Mouse (Mus musculus): Measurements from ENCODE around the gene Lipc. TPM values are rescaled to one million over a fixed set of nuclear protein-coding genes. Genes with fewer than 3 reads are reported as not detected.
A peak's percentile ranks its signal among the peaks of the same experiment; 100 is the strongest.

Gene Lipc
- 0.90 and 0.94 TPM in 2 replicates for polyA plus RNA-seq (2014; fragmentation: Nextera tagmentation; extraction: Ambion mirVana)

DNA sequence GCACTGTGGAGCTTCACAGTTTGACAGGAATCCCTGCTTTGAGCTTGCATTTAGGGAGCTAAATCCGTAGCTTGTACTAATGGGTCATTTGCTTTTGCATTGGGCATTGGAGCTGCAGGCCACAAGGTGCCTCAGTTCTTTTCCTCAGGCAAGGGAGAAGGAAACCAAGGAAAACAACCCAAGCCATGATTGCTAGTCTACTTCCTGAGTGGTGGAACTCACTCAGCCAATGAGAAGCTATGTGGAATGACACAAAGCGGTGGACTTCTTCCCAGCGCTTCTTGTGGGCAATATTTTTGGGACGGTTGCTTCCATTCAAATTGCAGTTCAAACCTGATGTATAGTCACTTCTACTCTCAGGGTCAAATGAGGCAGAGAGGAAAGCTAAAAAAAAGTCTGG, at the start of gene Lipc:
Gene Lipc, minus strand, starts transcription at position 101 of the 400 bp plus-strand sequence.
- Histone ChIP-seq H3K4me1 (ENCODE audit: control insufficient read depth, insufficient read depth, low read length) (no peaks in the 10 kb centered on the region), H3K9me3 (ENCODE audit: control insufficient read depth, low read depth, low read length) (no peaks in the 10 kb centered on the region), H3K9ac (replicated peaks; ENCODE audit: low read depth, low read length) (no peak within 1 kb of the TSS), H3K4me3 (ENCODE audit: low read depth, low read length) (no peak within 1 kb of the TSS), H3K36me3 (ENCODE audit: control insufficient read depth, insufficient read depth, low read length) (no peaks in the 10 kb centered on the region), H3K4me2 (replicated peaks; ENCODE audit: low read depth, low read length) (no peak within 1 kb of the TSS), H3K27ac (ENCODE audit: low read length) (no peak within 1 kb of the TSS), H3K27me3 (ENCODE audit: control insufficient read depth, insufficient read depth, low read length) (no peaks in the 10 kb centered on the region)
- no peak for ATAC-seq (ENCODE audit: insufficient number of reproducible peaks, insufficient read depth, low FRiP score, low read depth)
- 87% methylated on average over 4 of the region's 4 CpGs for WGBS

DNA sequence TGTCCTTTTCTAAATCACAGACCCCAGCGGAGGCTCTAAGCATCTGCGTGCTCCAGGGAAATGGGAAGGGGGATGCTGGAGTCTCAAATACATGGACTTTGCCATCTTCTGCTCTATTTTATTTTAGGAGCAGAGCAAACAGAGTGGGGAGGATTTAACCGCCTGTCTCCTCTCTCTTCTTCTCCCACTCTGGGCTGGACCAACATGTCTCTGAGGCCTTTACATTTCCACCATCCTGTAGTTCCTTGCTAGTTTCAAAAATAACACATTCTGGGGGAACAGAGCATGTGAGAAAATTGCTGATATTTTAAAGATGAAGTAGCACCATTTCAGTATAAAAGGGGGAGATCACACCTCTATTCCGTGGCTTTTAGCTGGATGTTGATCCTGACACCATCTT, 47.1 kb upstream of the Lipc start:
- H3K4me2 ChIP-seq (replicated peaks; ENCODE audit: low read depth, low read length), result no peak overlapping the region
- no peak overlapping the region for H3K4me3 ChIP-seq (ENCODE audit: low read depth, low read length)
- WGBS, result 88% methylated on average over 4 of the region's 4 CpGs
- H3K4me1 ChIP-seq (ENCODE audit: control insufficient read depth, insufficient read depth, low read length), result no peaks in the 10 kb centered on the region
- H3K9me3 ChIP-seq (ENCODE audit: control insufficient read depth, low read depth, low read length), result peaks cover 3% of the 10 kb centered on the region; the same call in 1 of the 2 replicates
- H3K27me3 ChIP-seq (ENCODE audit: control insufficient read depth, insufficient read depth, low read length), result no peaks in the 10 kb centered on the region
- H3K36me3 ChIP-seq (ENCODE audit: control insufficient read depth, insufficient read depth, low read length), result no peaks in the 10 kb centered on the region
- no peak for ATAC-seq (ENCODE audit: insufficient number of reproducible peaks, insufficient read depth, low FRiP score, low read depth)
- H3K9ac ChIP-seq (replicated peaks; ENCODE audit: low read depth, low read length), result no peak overlapping the region
- no peak overlapping the region for H3K27ac ChIP-seq (ENCODE audit: low read length)

DNA sequence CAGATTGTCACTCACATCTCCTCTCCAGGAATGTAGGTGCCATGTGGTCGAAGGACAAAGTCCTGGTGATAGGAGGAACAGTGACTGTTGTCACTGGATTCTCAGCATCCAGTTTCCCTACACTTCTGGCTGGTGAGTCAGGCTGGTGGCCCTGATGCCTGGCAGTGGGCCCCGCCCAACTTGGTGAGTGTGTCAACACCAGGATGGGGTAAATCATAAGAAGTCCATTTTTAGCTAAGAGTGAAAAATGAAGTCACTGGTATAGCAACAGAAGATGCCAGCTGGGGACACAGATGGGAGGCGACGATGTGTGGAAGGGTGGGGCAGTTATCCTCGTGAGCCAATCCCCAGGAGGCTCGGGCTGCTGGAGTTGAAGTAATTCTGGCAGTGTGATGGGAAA, 46.7 kb upstream of the Lipc start:
- Histone ChIP-seq H3K27ac (ENCODE audit: low read length) (no peak overlapping the region), H3K9ac (replicated peaks; ENCODE audit: low read depth, low read length) (no peak overlapping the region), H3K36me3 (ENCODE audit: control insufficient read depth, insufficient read depth, low read length) (no peaks in the 10 kb centered on the region), H3K4me1 (ENCODE audit: control insufficient read depth, insufficient read depth, low read length) (no peaks in the 10 kb centered on the region), H3K27me3 (ENCODE audit: control insufficient read depth, insufficient read depth, low read length) (no peaks in the 10 kb centered on the region), H3K9me3 (ENCODE audit: control insufficient read depth, low read depth, low read length) (peaks cover 3% of the 10 kb centered on the region; the same call in 1 of the 2 replicates), H3K4me3 (ENCODE audit: low read depth, low read length) (no peak overlapping the region), H3K4me2 (replicated peaks; ENCODE audit: low read depth, low read length) (no peak overlapping the region)
- 68% methylated on average over 6 of the region's 6 CpGs for WGBS
- no peak for ATAC-seq (ENCODE audit: insufficient number of reproducible peaks, insufficient read depth, low FRiP score, low read depth)

DNA sequence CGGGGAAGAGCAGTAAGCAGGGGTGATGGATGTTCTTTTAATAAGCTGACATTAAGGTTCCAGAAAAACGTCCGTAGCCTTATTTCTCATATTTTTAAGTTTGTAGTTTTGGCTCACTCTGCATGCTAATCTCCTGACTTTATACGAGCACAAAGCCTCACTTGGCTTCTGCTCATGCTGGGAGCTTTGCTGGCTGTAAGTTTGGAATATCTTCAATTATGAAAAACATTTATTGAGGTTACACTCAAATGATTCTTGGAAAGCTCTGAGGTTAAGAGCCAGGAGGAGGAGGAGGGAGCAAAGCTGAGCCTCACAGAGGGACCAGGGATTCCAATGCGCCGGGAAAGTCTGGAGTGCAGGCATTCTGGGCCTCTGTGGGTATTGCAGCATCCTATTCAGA, 41.3 kb upstream of the Lipc start:
- H3K27ac ChIP-seq (ENCODE audit: low read length), result no peak overlapping the region
- H3K9ac ChIP-seq (replicated peaks; ENCODE audit: low read depth, low read length), result no peak overlapping the region
- no peaks in the 10 kb centered on the region for H3K27me3 ChIP-seq (ENCODE audit: control insufficient read depth, insufficient read depth, low read length)
- no peaks in the 10 kb centered on the region for H3K36me3 ChIP-seq (ENCODE audit: control insufficient read depth, insufficient read depth, low read length)
- peak; percentile 56; the same call in 1 of the 2 replicates for ATAC-seq (ENCODE audit: insufficient number of reproducible peaks, insufficient read depth, low FRiP score, low read depth)
- peaks cover 3% of the 10 kb centered on the region; the same call in 1 of the 2 replicates for H3K9me3 ChIP-seq (ENCODE audit: control insufficient read depth, low read depth, low read length)
- 40% methylated on average over 6 of the region's 6 CpGs for WGBS
- no peak overlapping the region for H3K4me2 ChIP-seq (replicated peaks; ENCODE audit: low read depth, low read length)
- no peaks in the 10 kb centered on the region for H3K4me1 ChIP-seq (ENCODE audit: control insufficient read depth, insufficient read depth, low read length)
- no peak overlapping the region for H3K4me3 ChIP-seq (ENCODE audit: low read depth, low read length)

DNA sequence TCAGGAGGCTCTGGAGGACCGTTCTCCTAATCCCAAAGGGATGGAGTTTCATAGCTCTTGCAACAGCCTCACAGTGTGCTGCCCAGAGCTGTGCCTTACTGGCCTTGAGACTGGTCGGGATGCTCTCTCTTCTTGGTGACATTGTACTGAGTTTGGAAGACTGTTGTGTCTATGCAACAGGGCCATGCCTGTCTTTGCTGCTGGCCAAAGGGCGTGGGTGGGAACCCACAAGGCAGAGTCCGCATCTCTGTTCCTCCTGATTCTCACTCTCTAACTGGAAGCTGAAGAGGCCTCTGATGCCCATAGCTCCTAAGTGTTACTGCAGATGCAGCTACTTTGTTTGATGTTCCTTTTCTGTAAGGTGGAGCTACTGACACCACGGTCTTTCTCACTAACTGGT, 39.4 kb upstream of the Lipc start:
- WGBS, result 80% methylated on average over 5 of the region's 5 CpGs
- Histone ChIP-seq H3K9ac (replicated peaks; ENCODE audit: low read depth, low read length) (no peak overlapping the region), H3K4me2 (replicated peaks; ENCODE audit: low read depth, low read length) (no peak overlapping the region), H3K9me3 (ENCODE audit: control insufficient read depth, low read depth, low read length) (peaks cover 3% of the 10 kb centered on the region; the same call in 1 of the 2 replicates), H3K4me1 (ENCODE audit: control insufficient read depth, insufficient read depth, low read length) (no peaks in the 10 kb centered on the region), H3K4me3 (ENCODE audit: low read depth, low read length) (no peak overlapping the region), H3K36me3 (ENCODE audit: control insufficient read depth, insufficient read depth, low read length) (no peaks in the 10 kb centered on the region), H3K27me3 (ENCODE audit: control insufficient read depth, insufficient read depth, low read length) (no peaks in the 10 kb centered on the region), H3K27ac (ENCODE audit: low read length) (no peak overlapping the region)
- ATAC-seq (ENCODE audit: insufficient number of reproducible peaks, insufficient read depth, low FRiP score, low read depth), result no peak

- Histone ChIP-seq H3K4me3 (ENCODE audit: low read depth, low read length) (no peak overlapping the region), H3K4me2 (replicated peaks; ENCODE audit: low read depth, low read length) (no peak overlapping the region), H3K9me3 (ENCODE audit: control insufficient read depth, low read depth, low read length) (no peaks in the 10 kb centered on the region), H3K27ac (ENCODE audit: low read length) (no peak overlapping the region), H3K27me3 (ENCODE audit: control insufficient read depth, insufficient read depth, low read length) (no peaks in the 10 kb centered on the region), H3K9ac (replicated peaks; ENCODE audit: low read depth, low read length) (no peak overlapping the region), H3K4me1 (ENCODE audit: control insufficient read depth, insufficient read depth, low read length) (no peaks in the 10 kb centered on the region), H3K36me3 (ENCODE audit: control insufficient read depth, insufficient read depth, low read length) (no peaks in the 10 kb centered on the region)
- WGBS, result 44% methylated on average over 2 of the region's 2 CpGs
- ATAC-seq (ENCODE audit: insufficient number of reproducible peaks, insufficient read depth, low FRiP score, low read depth), result no peak
These were observed 35.2 kb upstream of the Lipc start for GRCm38 (mm10) chr9:70987210-70987609.

- 92% methylated on average over 3 of the region's 3 CpGs for WGBS
- ATAC-seq (ENCODE audit: insufficient number of reproducible peaks, insufficient read depth, low FRiP score, low read depth), result no peak
- Histone ChIP-seq H3K4me3 (ENCODE audit: low read depth, low read length) (no peak overlapping the region), H3K27me3 (ENCODE audit: control insufficient read depth, insufficient read depth, low read length) (no peaks in the 10 kb centered on the region), H3K4me1 (ENCODE audit: control insufficient read depth, insufficient read depth, low read length) (no peaks in the 10 kb centered on the region), H3K9me3 (ENCODE audit: control insufficient read depth, low read depth, low read length) (no peaks in the 10 kb centered on the region), H3K9ac (replicated peaks; ENCODE audit: low read depth, low read length) (no peak overlapping the region), H3K27ac (ENCODE audit: low read length) (no peak overlapping the region), H3K4me2 (replicated peaks; ENCODE audit: low read depth, low read length) (no peak overlapping the region), H3K36me3 (ENCODE audit: control insufficient read depth, insufficient read depth, low read length) (no peaks in the 10 kb centered on the region)
These were observed 31.0 kb upstream of the Lipc start for GRCm38 (mm10) chr9:70982991-70983480.

DNA sequence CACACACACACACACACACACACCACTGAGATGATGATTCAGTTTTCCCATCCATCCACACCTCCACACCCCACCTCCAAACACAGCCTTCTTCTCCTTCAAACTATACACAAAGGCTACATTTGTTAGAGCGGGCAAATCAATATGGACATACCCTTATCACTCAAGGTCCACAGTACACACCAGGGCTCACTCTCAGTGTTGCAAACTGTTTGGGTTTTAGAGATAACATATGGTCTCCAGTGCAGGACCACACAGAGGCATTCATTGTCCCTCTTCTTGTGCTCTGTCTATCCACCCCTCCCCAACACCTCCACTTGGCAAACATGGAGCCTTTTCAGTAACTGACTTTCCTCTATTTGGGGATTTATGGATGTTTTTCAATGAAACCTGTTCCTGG, 29.7 kb upstream of the Lipc start:
- no peaks in the 10 kb centered on the region for H3K36me3 ChIP-seq (ENCODE audit: control insufficient read depth, insufficient read depth, low read length)
- no peak overlapping the region for H3K27ac ChIP-seq (ENCODE audit: low read length)
- H3K9me3 ChIP-seq (ENCODE audit: control insufficient read depth, low read depth, low read length), result no peaks in the 10 kb centered on the region
- H3K27me3 ChIP-seq (ENCODE audit: control insufficient read depth, insufficient read depth, low read length), result no peaks in the 10 kb centered on the region
- H3K9ac ChIP-seq (replicated peaks; ENCODE audit: low read depth, low read length), result no peak overlapping the region
- 52% methylated on average over 1 of the region's 1 CpGs for WGBS
- no peak overlapping the region for H3K4me2 ChIP-seq (replicated peaks; ENCODE audit: low read depth, low read length)
- no peaks in the 10 kb centered on the region for H3K4me1 ChIP-seq (ENCODE audit: control insufficient read depth, insufficient read depth, low read length)
- H3K4me3 ChIP-seq (ENCODE audit: low read depth, low read length), result no peak overlapping the region
- peak; percentile 82 for ATAC-seq (ENCODE audit: insufficient number of reproducible peaks, insufficient read depth, low FRiP score, low read depth)

DNA sequence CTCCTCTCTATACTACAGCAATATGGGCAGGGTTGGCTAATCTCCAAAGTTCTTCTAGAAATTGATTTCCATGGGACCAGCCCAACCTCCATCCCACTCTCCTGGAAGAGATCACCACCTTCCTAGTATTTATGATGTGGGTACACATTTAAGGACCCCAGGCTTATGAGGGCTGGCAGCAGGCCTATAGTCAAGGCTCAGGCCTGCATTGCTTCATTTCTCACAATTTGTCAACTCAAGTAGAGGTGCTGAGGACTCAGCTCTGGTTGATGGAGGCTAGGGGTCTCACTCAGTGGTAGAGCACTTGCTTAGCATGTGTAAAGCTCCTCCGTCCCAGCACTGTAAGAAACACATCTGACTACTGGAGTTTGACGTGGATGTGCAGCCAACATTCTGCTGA, 27.6 kb upstream of the Lipc start:
- Histone ChIP-seq H3K27me3 (ENCODE audit: control insufficient read depth, insufficient read depth, low read length) (no peaks in the 10 kb centered on the region), H3K27ac (ENCODE audit: low read length) (no peak overlapping the region), H3K9me3 (ENCODE audit: control insufficient read depth, low read depth, low read length) (no peaks in the 10 kb centered on the region), H3K9ac (replicated peaks; ENCODE audit: low read depth, low read length) (no peak overlapping the region), H3K4me2 (replicated peaks; ENCODE audit: low read depth, low read length) (no peak overlapping the region), H3K4me3 (ENCODE audit: low read depth, low read length) (no peak overlapping the region), H3K4me1 (ENCODE audit: control insufficient read depth, insufficient read depth, low read length) (no peaks in the 10 kb centered on the region), H3K36me3 (ENCODE audit: control insufficient read depth, insufficient read depth, low read length) (no peaks in the 10 kb centered on the region)
- whole genome bisulfite sequencing, result 86% methylated on average over 2 of the region's 2 CpGs
- ATAC-seq (ENCODE audit: insufficient number of reproducible peaks, insufficient read depth, low FRiP score, low read depth), result no peak

Measured in stomach, embryonic 14.5 days (tissue).